Mouse (Mus musculus): Measurements from ENCODE around the gene Lgr6.

- TF ChIP-seq CTCF (IDR thresholded peaks at IDR 0.05; ENCODE audit: low read depth) (no peak), EP300 (IDR thresholded peaks at IDR 0.05; ENCODE audit: low read depth) (no peak)
Measured at GRCm38 (mm10) chr1:135069841-135070240, 35.2 kb downstream of the Lgr6 start.

Measured in heart, postnatal 0 days (tissue).